ENCODE assay signal across 10 mouse cellular contexts in the genomic region with DNA sequence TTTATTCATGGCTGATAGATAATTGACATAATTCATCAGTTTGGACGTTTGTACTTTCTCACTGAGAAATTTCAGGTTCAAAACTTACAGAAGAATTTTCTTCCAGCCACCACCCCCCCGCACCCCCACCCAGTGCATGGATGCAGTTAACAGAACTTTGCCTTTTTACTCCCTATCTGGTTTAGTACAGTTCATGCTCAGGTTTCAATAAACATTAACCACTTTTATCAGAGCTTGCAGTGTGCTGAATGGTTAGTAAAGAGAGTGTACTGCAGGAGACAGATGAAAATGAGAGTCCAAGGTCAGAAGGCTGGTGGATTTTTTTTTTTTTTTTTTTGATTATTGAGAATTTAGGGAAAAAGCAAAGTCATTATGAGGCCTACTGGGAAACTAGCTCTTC.
DNase-seq lines count a peak whose midpoint lies in the region; ATAC-seq lines count a peak whose summit lies in the region.
"Had no signal": no experiment of that assay in that cellular context is flagged by ENCODE, and none has a peak within 500 bp of the region (broad histone marks: within the 10 kb centered on the region; RNA-seq: fewer than 3 reads in every experiment).

No protein-coding gene starts in this region.

- H3K4me1 ChIP-seq in heart, embryonic 13.5 days = peaks cover 82% of the 10 kb centered on the region
- H3K4me1 ChIP-seq in lung, embryonic 16.5 days (replicated peaks; ENCODE audit: control insufficient read depth, insufficient read depth, low read length) = peaks cover 57% of the 10 kb centered on the region
- H3K4me1 ChIP-seq in intestine, embryonic 15.5 days (replicated peaks) = peaks cover 58% of the 10 kb centered on the region
- peaks cover 17% of the 10 kb centered on the region for H3K4me1 ChIP-seq in neural tube, embryonic 14.5 days (ENCODE audit: control insufficient read depth, insufficient read depth, low read length)

- no peaks in the 10 kb centered on the region for H3K9me3 ChIP-seq in heart, embryonic 13.5 days
- no peaks in the 10 kb centered on the region for H3K9me3 ChIP-seq in lung, embryonic 16.5 days (ENCODE audit: control insufficient read depth, low read length)
- H3K9me3 ChIP-seq in intestine, embryonic 15.5 days = no peaks in the 10 kb centered on the region
- no peaks in the 10 kb centered on the region for H3K9me3 ChIP-seq in neural tube, embryonic 14.5 days (ENCODE audit: control insufficient read depth, low read length)

- no peaks in the 10 kb centered on the region for H3K27me3 ChIP-seq in heart, embryonic 13.5 days (replicated peaks)
- H3K27me3 ChIP-seq in lung, embryonic 16.5 days (ENCODE audit: control insufficient read depth, insufficient read depth, low read depth, low read length) = no peaks in the 10 kb centered on the region
- no peaks in the 10 kb centered on the region for H3K27me3 ChIP-seq in intestine, embryonic 15.5 days (replicated peaks)
- H3K27me3 ChIP-seq in neural tube, embryonic 14.5 days (ENCODE audit: control insufficient read depth, insufficient read depth, low read length) = no peaks in the 10 kb centered on the region

- no peaks in the 10 kb centered on the region for H3K36me3 ChIP-seq in heart, embryonic 13.5 days
- H3K36me3 ChIP-seq in lung, embryonic 16.5 days (ENCODE audit: control insufficient read depth, insufficient read depth, low read length) = 0 out of 2 replicates have a peak, but pooled peaks cover 3% of the 10 kb centered on the region
- no peaks in the 10 kb centered on the region for H3K36me3 ChIP-seq in intestine, embryonic 15.5 days
- no peaks in the 10 kb centered on the region for H3K36me3 ChIP-seq in neural tube, embryonic 14.5 days (ENCODE audit: control insufficient read depth, insufficient read depth, low read length)

- 0 out of 2 replicates have a peak overlapping the region, but pooled peaks have one; percentile 17 for H3K9ac ChIP-seq in heart, embryonic 13.5 days
- no peak overlapping the region; the same call in 1 of the 2 replicates for H3K9ac ChIP-seq in lung, embryonic 16.5 days (ENCODE audit: low read length)
- no peak overlapping the region for H3K9ac ChIP-seq in intestine, embryonic 15.5 days
- 0 out of 2 replicates have a peak overlapping the region, but pooled peaks have one; percentile 81 for H3K9ac ChIP-seq in neural tube, embryonic 14.5 days (replicated peaks; ENCODE audit: low read depth, low read length)

- 57% methylated on average over 2 of the region's 2 CpGs for WGBS in heart, embryonic 13.5 days
- 36% methylated on average over 2 of the region's 2 CpGs for WGBS in lung, embryonic 16.5 days
- 40% methylated on average over 2 of the region's 2 CpGs for WGBS in intestine, embryonic 15.5 days
- 52% methylated on average over 2 of the region's 2 CpGs for WGBS in neural tube, embryonic 14.5 days

- peak overlapping the region; percentile 75 for H3K4me3 ChIP-seq in heart, embryonic 13.5 days
- H3K4me3 ChIP-seq in lung, embryonic 16.5 days (ENCODE audit: low read length) = no peak overlapping the region
- no peak overlapping the region for H3K4me3 ChIP-seq in intestine, embryonic 15.5 days (replicated peaks)
- no peak overlapping the region; the same call in 1 of the 2 replicates for H3K4me3 ChIP-seq in neural tube, embryonic 14.5 days (ENCODE audit: low read depth, low read length)

- peak overlapping the region; percentile 83 for H3K27ac ChIP-seq in heart, embryonic 13.5 days (replicated peaks)
- H3K27ac ChIP-seq in lung, embryonic 16.5 days (ENCODE audit: low read length) = no peak overlapping the region
- H3K27ac ChIP-seq in intestine, embryonic 15.5 days = peak overlapping the region; percentile 90
- H3K27ac ChIP-seq in neural tube, embryonic 14.5 days (ENCODE audit: low read depth, low read length) = no peak overlapping the region

- H3K4me2 ChIP-seq in heart, embryonic 13.5 days = peak overlapping the region; percentile 99
- peak overlapping the region; percentile 98; the same call in 1 of the 2 replicates for H3K4me2 ChIP-seq in lung, embryonic 16.5 days (ENCODE audit: low read depth, low read length)
- peak overlapping the region; percentile 95; the same call in 1 of the 2 replicates for H3K4me2 ChIP-seq in intestine, embryonic 15.5 days (replicated peaks)
- H3K4me2 ChIP-seq in neural tube, embryonic 14.5 days (ENCODE audit: low read depth, low read length) = no peak overlapping the region

- no peak for DNase-seq in heart, adult 9 months (ENCODE audit: low spot score in 2 of 2)
- DNase-seq in lung, postnatal 14 days = no peak
- DNase-seq in spleen, postnatal 10 days (ENCODE audit: low spot score in 2 of 2) = no peak
- DNase-seq in cerebellum, adult 11-12 months = no peak
- DNase-seq: adrenal gland, adult 2 months; lung, postnatal 4 days had no signal

- no peak for ATAC-seq in heart, embryonic 13.5 days (ENCODE audit: extremely low read depth, insufficient number of reproducible peaks, low FRiP score, low TSS enrichment)
- ATAC-seq in lung, embryonic 16.5 days (ENCODE audit: low read depth) = no peak
- peak; percentile 57 for ATAC-seq in intestine, embryonic 15.5 days
- no peak for ATAC-seq in neural tube, embryonic 14.5 days (ENCODE audit: low read depth)

Comparison
In these comparisons a context has a peak if more than half of its experiments do, and no peak if none do; other contexts are left out.
1. H3K27ac ChIP-seq: peak in heart, embryonic 13.5 days (single experiment) and intestine, embryonic 15.5 days (single experiment); none in lung, embryonic 16.5 days (single experiment) and neural tube, embryonic 14.5 days (single experiment).
2. H3K9ac ChIP-seq: peak in heart, embryonic 13.5 days (single experiment) and neural tube, embryonic 14.5 days (single experiment); none in lung, embryonic 16.5 days (single experiment) and intestine, embryonic 15.5 days (single experiment).